Mouse (Mus musculus) thymus, adult 2 months (tissue): ENCODE measurements around the gene Mc1r.

Source experiments
- CTCF ChIP-seq: fragments of 200-500 bp; IDR thresholded peaks from 2 replicates; pipeline ENCODE4 v1.5.1; 2012; ENCODE audit warnings: mild to moderate bottlenecking, control low read depth, low read length, moderate library complexity, borderline replicate concordance; ENCODE audit not compliant: control insufficient read depth, poor library complexity, insufficient read depth; ENCODE audit errors: extremely low read depth
- POLR2A ChIP-seq: fragments of 200-500 bp; IDR thresholded peaks from 2 replicates; pipeline ENCODE4 v1.6.1; 2012; ENCODE audit warnings: mild to moderate bottlenecking, low read length, control low read depth, moderate library complexity; ENCODE audit not compliant: control insufficient read depth, poor library complexity, insufficient read depth; ENCODE audit errors: extremely low read depth

- TF ChIP-seq POLR2A (no peak), CTCF (no peak)
Observed at GRCm38 (mm10) chr8:123404521-123404920, 2.4 kb upstream of the Mc1r start.
